Mouse (Mus musculus): ENCODE results near the gene Smim23. TPM values are rescaled to one million over a fixed set of nuclear protein-coding genes. Genes with fewer than 3 reads are reported as not detected.

Gene Smim23
- polyA plus RNA-seq, 1 experiment from 2014 or later, result not detected

DNA sequence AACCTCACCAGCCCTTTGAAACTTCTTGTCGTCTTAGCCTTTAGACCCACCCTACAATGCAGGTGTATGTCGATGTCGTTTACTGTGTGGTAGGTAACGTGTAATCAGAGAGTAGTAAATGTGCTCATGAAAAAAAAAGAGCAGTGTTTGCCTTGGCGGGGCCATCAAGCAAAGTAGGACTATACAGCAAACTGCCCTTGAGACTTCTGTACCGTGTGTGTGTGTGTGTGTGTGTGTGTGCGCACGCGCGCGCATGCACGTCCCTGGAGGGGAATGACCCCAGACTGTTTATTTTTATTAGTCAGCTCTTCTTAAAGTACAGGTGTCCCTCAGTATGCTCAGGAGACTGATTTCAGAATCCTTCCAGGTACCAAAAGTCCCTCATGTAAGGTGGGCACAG, 6.8 kb downstream of the Smim23 start:
- H3K9ac ChIP-seq (ENCODE audit: low read length), result no peak overlapping the region
- no peak overlapping the region for H3K4me3 ChIP-seq (ENCODE audit: low read depth, low read length)
- no peaks in the 10 kb centered on the region for H3K9me3 ChIP-seq (ENCODE audit: control insufficient read depth, low read length)
- H3K27me3 ChIP-seq (ENCODE audit: control insufficient read depth, insufficient read depth, low read length), result no peaks in the 10 kb centered on the region
- no peaks in the 10 kb centered on the region for H3K36me3 ChIP-seq (ENCODE audit: control insufficient read depth, insufficient read depth, low read length)
- no peak for ATAC-seq (ENCODE audit: low FRiP score)
- WGBS, result 93% methylated on average over 12 of the region's 12 CpGs
- no peak overlapping the region for H3K27ac ChIP-seq (ENCODE audit: low read depth, low read length)
- H3K4me2 ChIP-seq, result no peak overlapping the region
- no peaks in the 10 kb centered on the region for H3K4me1 ChIP-seq (ENCODE audit: control insufficient read depth, insufficient read depth, low read length)
- no peak for DNase-seq (ENCODE audit: low spot score, missing footprints)

- Histone ChIP-seq H3K4me2 (no peak overlapping the region), H3K9me3 (ENCODE audit: control insufficient read depth, low read length) (no peaks in the 10 kb centered on the region), H3K4me3 (ENCODE audit: low read depth, low read length) (no peak overlapping the region), H3K36me3 (ENCODE audit: control insufficient read depth, insufficient read depth, low read length) (no peaks in the 10 kb centered on the region), H3K27ac (ENCODE audit: low read depth, low read length) (no peak overlapping the region), H3K27me3 (ENCODE audit: control insufficient read depth, insufficient read depth, low read length) (no peaks in the 10 kb centered on the region), H3K4me1 (ENCODE audit: control insufficient read depth, insufficient read depth, low read length) (no peaks in the 10 kb centered on the region), H3K9ac (ENCODE audit: low read length) (no peak overlapping the region)
- ATAC-seq (ENCODE audit: low FRiP score), result no peak
- WGBS, result 91% methylated on average over 8 of the region's 8 CpGs
- DNase-seq (ENCODE audit: low spot score, missing footprints), result no peak
These were observed 10.1 kb downstream of the Smim23 start for GRCm38 (mm10) chr11:32814286-32814685.

- no peak overlapping the region for H3K4me2 ChIP-seq
- DNase-seq (ENCODE audit: low spot score, missing footprints) (no peak), ATAC-seq (ENCODE audit: low FRiP score) (no peak)
- no peak overlapping the region for H3K9ac ChIP-seq (ENCODE audit: low read length)
- no peak overlapping the region for H3K27ac ChIP-seq (ENCODE audit: low read depth, low read length)
- WGBS, result 83% methylated on average over 1 of the region's 1 CpGs
- no peaks in the 10 kb centered on the region for H3K36me3 ChIP-seq (ENCODE audit: control insufficient read depth, insufficient read depth, low read length)
- H3K4me1 ChIP-seq (ENCODE audit: control insufficient read depth, insufficient read depth, low read length), result no peaks in the 10 kb centered on the region
- no peaks in the 10 kb centered on the region for H3K27me3 ChIP-seq (ENCODE audit: control insufficient read depth, insufficient read depth, low read length)
- no peaks in the 10 kb centered on the region for H3K9me3 ChIP-seq (ENCODE audit: control insufficient read depth, low read length)
- no peak overlapping the region for H3K4me3 ChIP-seq (ENCODE audit: low read depth, low read length)
These were observed 15.3 kb downstream of the Smim23 start for GRCm38 (mm10) chr11:32809091-32809490.

GRCm38 (mm10) chr11:32805958-32806357, 18.4 kb downstream of the Smim23 start:
- Histone ChIP-seq H3K36me3 (ENCODE audit: control insufficient read depth, insufficient read depth, low read length) (no peaks in the 10 kb centered on the region), H3K4me1 (ENCODE audit: control insufficient read depth, insufficient read depth, low read length) (no peaks in the 10 kb centered on the region), H3K4me2 (no peak overlapping the region), H3K9me3 (ENCODE audit: control insufficient read depth, low read length) (no peaks in the 10 kb centered on the region), H3K27ac (ENCODE audit: low read depth, low read length) (no peak overlapping the region), H3K9ac (ENCODE audit: low read length) (no peak overlapping the region), H3K27me3 (ENCODE audit: control insufficient read depth, insufficient read depth, low read length) (no peaks in the 10 kb centered on the region), H3K4me3 (ENCODE audit: low read depth, low read length) (no peak overlapping the region)
- peak; percentile 73 for ATAC-seq (ENCODE audit: low FRiP score)
- whole genome bisulfite sequencing, result 19% methylated on average over 2 of the region's 2 CpGs
- peak; percentile 90 for DNase-seq (ENCODE audit: low spot score, missing footprints)

GRCm38 (mm10) chr11:32803658-32804057, 20.7 kb downstream of the Smim23 start:
- no peak for DNase-seq (ENCODE audit: low spot score, missing footprints)
- no peak for ATAC-seq (ENCODE audit: low FRiP score)
- no peaks in the 10 kb centered on the region for H3K27me3 ChIP-seq (ENCODE audit: control insufficient read depth, insufficient read depth, low read length)
- H3K36me3 ChIP-seq (ENCODE audit: control insufficient read depth, insufficient read depth, low read length), result no peaks in the 10 kb centered on the region
- WGBS, result 63% methylated on average over 4 of the region's 4 CpGs
- no peak overlapping the region for H3K4me3 ChIP-seq (ENCODE audit: low read depth, low read length)
- H3K4me1 ChIP-seq (ENCODE audit: control insufficient read depth, insufficient read depth, low read length), result no peaks in the 10 kb centered on the region
- no peak overlapping the region for H3K4me2 ChIP-seq
- H3K9ac ChIP-seq (ENCODE audit: low read length), result no peak overlapping the region
- H3K9me3 ChIP-seq (ENCODE audit: control insufficient read depth, low read length), result no peaks in the 10 kb centered on the region
- no peak overlapping the region for H3K27ac ChIP-seq (ENCODE audit: low read depth, low read length)

DNA sequence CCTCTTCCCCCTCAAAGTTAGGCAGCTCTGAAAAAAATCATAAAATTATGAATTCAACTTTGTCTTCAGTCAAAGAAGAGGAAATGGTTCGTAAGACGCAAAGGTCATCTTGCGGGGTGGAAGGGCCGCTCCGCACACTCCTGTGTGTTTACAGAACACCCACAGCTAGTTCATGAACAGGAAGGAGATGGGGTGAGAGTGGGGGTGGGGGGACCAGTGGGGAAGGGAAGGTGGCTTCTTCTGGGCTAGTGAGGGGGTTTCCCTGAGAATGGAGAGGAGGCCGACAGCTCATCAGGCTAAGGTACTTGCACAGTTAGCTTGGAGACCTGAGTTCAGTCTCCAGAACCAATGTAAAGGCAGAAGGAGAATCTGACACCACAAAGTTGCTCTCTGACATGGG, 22.7 kb downstream of the Smim23 start:
- no peak overlapping the region for H3K4me2 ChIP-seq
- no peak overlapping the region for H3K4me3 ChIP-seq (ENCODE audit: low read depth, low read length)
- WGBS, result 85% methylated on average over 6 of the region's 6 CpGs
- H3K4me1 ChIP-seq (ENCODE audit: control insufficient read depth, insufficient read depth, low read length), result no peaks in the 10 kb centered on the region
- H3K9ac ChIP-seq (ENCODE audit: low read length), result no peak overlapping the region
- DNase-seq (ENCODE audit: low spot score, missing footprints) (no peak), ATAC-seq (ENCODE audit: low FRiP score) (no peak)
- no peak overlapping the region for H3K27ac ChIP-seq (ENCODE audit: low read depth, low read length)
- no peaks in the 10 kb centered on the region for H3K27me3 ChIP-seq (ENCODE audit: control insufficient read depth, insufficient read depth, low read length)
- no peaks in the 10 kb centered on the region for H3K9me3 ChIP-seq (ENCODE audit: control insufficient read depth, low read length)
- H3K36me3 ChIP-seq (ENCODE audit: control insufficient read depth, insufficient read depth, low read length), result no peaks in the 10 kb centered on the region

DNA sequence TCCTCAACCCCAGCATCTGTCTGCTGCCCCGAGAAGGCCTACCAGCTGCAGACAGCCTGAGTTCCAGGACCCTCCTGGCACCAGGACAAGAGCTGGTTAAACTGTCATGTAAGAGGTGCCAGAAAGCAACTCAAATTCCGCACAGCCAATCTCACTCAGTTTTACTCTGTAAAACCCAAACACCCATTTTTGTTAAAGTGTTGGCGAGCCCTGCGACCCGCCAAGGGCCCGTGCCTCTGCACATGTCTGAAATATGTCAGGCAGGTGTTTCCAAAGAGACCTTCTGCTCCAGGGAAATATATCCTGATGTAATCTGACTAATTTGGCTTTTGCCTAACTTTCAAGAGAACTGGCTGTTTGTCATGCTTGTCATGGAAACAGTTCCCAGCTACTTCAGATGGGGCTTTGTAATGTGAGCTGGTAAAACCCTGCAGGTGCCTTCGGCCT, 23.5 kb downstream of the Smim23 start:
- Histone ChIP-seq H3K4me1 (ENCODE audit: control insufficient read depth, insufficient read depth, low read length) (no peaks in the 10 kb centered on the region), H3K9me3 (ENCODE audit: control insufficient read depth, low read length) (no peaks in the 10 kb centered on the region), H3K27me3 (ENCODE audit: control insufficient read depth, insufficient read depth, low read length) (no peaks in the 10 kb centered on the region), H3K27ac (ENCODE audit: low read depth, low read length) (no peak overlapping the region), H3K9ac (ENCODE audit: low read length) (no peak overlapping the region), H3K4me2 (no peak overlapping the region), H3K4me3 (ENCODE audit: low read depth, low read length) (no peak overlapping the region), H3K36me3 (ENCODE audit: control insufficient read depth, insufficient read depth, low read length) (no peaks in the 10 kb centered on the region)
- no peak for DNase-seq (ENCODE audit: low spot score, missing footprints)
- 82% methylated on average over 7 of the region's 7 CpGs for WGBS
- ATAC-seq (ENCODE audit: low FRiP score), result no peak

GRCm38 (mm10) chr11:32798445-32798844, 26.0 kb downstream of the Smim23 start:
- Histone ChIP-seq H3K27me3 (ENCODE audit: control insufficient read depth, insufficient read depth, low read length) (no peaks in the 10 kb centered on the region), H3K36me3 (ENCODE audit: control insufficient read depth, insufficient read depth, low read length) (no peaks in the 10 kb centered on the region), H3K27ac (ENCODE audit: low read depth, low read length) (no peak overlapping the region), H3K9me3 (ENCODE audit: control insufficient read depth, low read length) (no peaks in the 10 kb centered on the region), H3K4me3 (ENCODE audit: low read depth, low read length) (no peak overlapping the region), H3K4me1 (ENCODE audit: control insufficient read depth, insufficient read depth, low read length) (no peaks in the 10 kb centered on the region), H3K9ac (ENCODE audit: low read length) (no peak overlapping the region), H3K4me2 (no peak overlapping the region)
- no peak for ATAC-seq (ENCODE audit: low FRiP score)
- WGBS, result 73% methylated on average over 4 of the region's 4 CpGs
- peak; percentile 28 for DNase-seq (ENCODE audit: low spot score, missing footprints)

DNA sequence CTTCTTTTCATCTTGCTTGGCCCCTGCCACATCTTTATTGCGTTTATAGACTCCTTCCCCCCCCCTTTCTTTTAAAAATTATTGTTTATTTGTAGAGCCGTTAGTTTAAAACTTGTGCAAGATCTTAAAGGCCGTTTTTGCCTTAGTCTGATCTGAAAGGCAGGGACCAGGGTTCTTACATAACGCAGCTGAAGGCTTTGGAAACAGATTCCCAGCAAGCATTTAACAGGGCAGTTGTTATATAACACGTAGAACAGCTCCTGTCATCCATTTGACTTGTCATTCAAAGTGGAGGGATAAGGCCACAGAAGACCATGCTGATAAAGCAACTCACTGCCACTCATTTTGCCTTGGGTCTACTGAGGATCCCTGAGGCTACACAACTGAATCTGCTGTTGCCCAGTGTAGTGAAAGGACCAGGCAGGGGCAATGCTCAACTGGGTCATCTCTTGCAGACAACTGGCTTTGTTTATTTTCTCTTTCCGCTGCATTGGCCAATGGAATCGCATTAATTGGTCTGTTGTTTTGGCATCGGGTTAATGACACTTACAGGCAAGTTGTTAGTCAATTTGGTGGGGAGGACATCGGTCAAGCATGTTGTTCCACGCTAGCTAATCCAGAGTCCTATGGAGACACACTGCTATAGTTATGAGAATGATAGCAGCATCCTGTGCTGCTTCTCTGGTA, 29.5 kb downstream of the Smim23 start:
- ATAC-seq (ENCODE audit: low FRiP score) (no peak), DNase-seq (ENCODE audit: low spot score, missing footprints) (peak; percentile 45)
- WGBS, result 81% methylated on average over 10 of the region's 10 CpGs
- Histone ChIP-seq H3K9ac (ENCODE audit: low read length) (no peak overlapping the region), H3K27me3 (ENCODE audit: control insufficient read depth, insufficient read depth, low read length) (no peaks in the 10 kb centered on the region), H3K27ac (ENCODE audit: low read depth, low read length) (no peak overlapping the region), H3K4me1 (ENCODE audit: control insufficient read depth, insufficient read depth, low read length) (no peaks in the 10 kb centered on the region), H3K4me2 (no peak overlapping the region), H3K36me3 (ENCODE audit: control insufficient read depth, insufficient read depth, low read length) (no peaks in the 10 kb centered on the region), H3K4me3 (ENCODE audit: low read depth, low read length) (no peak overlapping the region), H3K9me3 (ENCODE audit: control insufficient read depth, low read length) (no peaks in the 10 kb centered on the region)

Data from midbrain, embryonic 11.5 days (tissue).